Mouse (Mus musculus) liver, embryonic 11.5 days (tissue): Measurements from ENCODE around the gene Prps1l3. TPM values are rescaled to one million over a fixed set of nuclear protein-coding genes. Genes with fewer than 3 reads are reported as not detected.

ENCODE experiments used
- ATAC-seq: fragments of 200-750 bp; cut with Nextera tagmentation; replicated peaks from 2 replicates; pipeline ENCODE4 v1.8.0; 2017; ENCODE audit warnings: moderate number of reproducible peaks, mild to moderate bottlenecking, moderate TSS enrichment, moderate library complexity; ENCODE audit not compliant: low FRiP score
- DNase-seq: peaks from one replicate; pipeline ENCODE4 v3.0.0-alpha.2; 2017; ENCODE audit warnings: low spot score
- H3K27ac ChIP-seq: fragments of 300-500 bp; sonication (generic); 2 replicates; pipeline ENCODE4 v1.5.1; 2014; ENCODE audit warnings: mild to moderate bottlenecking, low read depth, low read length, control low read depth
- H3K27me3 ChIP-seq: fragments of 300-500 bp; sonication (generic); replicated peaks from 2 replicates; pipeline ENCODE4 v1.6.1; 2014; ENCODE audit warnings: low read length, mixed read lengths; ENCODE audit not compliant: control insufficient read depth, insufficient read depth
- H3K36me3 ChIP-seq: fragments of 300-500 bp; sonication (generic); 2 replicates; pipeline ENCODE4 v1.6.1; 2014; ENCODE audit warnings: mild to moderate bottlenecking, low read length, moderate library complexity, mixed read lengths; ENCODE audit not compliant: control insufficient read depth, insufficient read depth
- H3K4me1 ChIP-seq: fragments of 300-500 bp; sonication (generic); replicated peaks from 2 replicates; pipeline ENCODE4 v1.6.1; 2014; ENCODE audit warnings: low read length, mixed read lengths; ENCODE audit not compliant: control insufficient read depth, insufficient read depth
- H3K4me2 ChIP-seq: fragments of 300-500 bp; sonication (generic); 2 replicates; pipeline ENCODE4 v1.6.1; 2014; ENCODE audit warnings: mild to moderate bottlenecking, control low read depth, moderate library complexity
- H3K4me3 ChIP-seq: fragments of 300-500 bp; sonication (generic); 2 replicates; pipeline ENCODE4 v1.5.1; 2014; ENCODE audit warnings: low read depth, low read length, control low read depth
- H3K9ac ChIP-seq: fragments of 300-500 bp; sonication (generic); 2 replicates; pipeline ENCODE4 v1.6.1; 2014; ENCODE audit warnings: low read depth, low read length, control low read depth
- H3K9me3 ChIP-seq: fragments of 300-500 bp; sonication (generic); 2 replicates; pipeline ENCODE4 v1.6.1; 2016; ENCODE audit warnings: low read length, inconsistent platforms, mixed read lengths; ENCODE audit not compliant: control insufficient read depth
- WGBS: fragments of 180-500 bp; shearing (Covaris S2); extraction: QIAGEN DNeasy Blood & Tissue Kit; methylation state at CpG from one replicate; pipeline ENCODE4 v1.1.7; 2014; 5-methylcytosine and 5-hydroxymethylcytosine counted together
- polyA plus RNA-seq: library from polyadenylated mRNA; unstranded; fragments of >200 nt; fragmentation: Nextera tagmentation; extraction: Ambion mirVana; gene quantifications from 2 replicates; pipeline ENCODE4 v1.2.1, GENCODE M21; 2014

Prps1l3 gene
- polyA plus RNA-seq, 1 experiment from 2014 or later = 86.0 TPM

DNA sequence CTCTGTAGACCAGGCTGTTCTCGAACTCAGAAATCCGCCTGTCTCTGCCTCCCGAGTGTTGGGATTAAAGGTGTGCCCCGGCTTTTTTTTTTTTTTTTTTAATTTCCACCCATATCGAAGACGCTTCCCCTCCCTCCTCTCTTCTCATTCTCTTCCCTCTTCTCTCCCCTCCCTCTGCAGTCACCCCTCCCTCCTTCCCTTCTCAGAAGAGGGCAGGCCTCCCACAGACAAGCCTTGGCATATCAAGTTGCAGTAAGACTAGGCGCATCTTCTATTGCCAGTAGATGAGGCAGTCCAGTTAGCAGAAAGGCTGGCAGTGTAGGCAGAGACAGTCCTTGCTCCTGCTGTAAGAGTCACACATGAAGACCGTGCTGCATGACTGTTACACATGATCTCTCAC is 2.4 kb upstream of the Prps1l3 start:
- DNase-seq = no peak
- Histone ChIP-seq H3K4me2 (no peak overlapping the region), H3K9me3 (no peaks in the 10 kb centered on the region), H3K27me3 (no peaks in the 10 kb centered on the region), H3K4me1 (peaks cover 4% of the 10 kb centered on the region; the same call in 1 of the 2 replicates), H3K36me3 (no peaks in the 10 kb centered on the region), H3K27ac (no peak overlapping the region), H3K9ac (no peak overlapping the region), H3K4me3 (no peak overlapping the region)
- ATAC-seq = no peak
- 69% methylated on average over 3 of the region's 8 CpGs for WGBS

DNA sequence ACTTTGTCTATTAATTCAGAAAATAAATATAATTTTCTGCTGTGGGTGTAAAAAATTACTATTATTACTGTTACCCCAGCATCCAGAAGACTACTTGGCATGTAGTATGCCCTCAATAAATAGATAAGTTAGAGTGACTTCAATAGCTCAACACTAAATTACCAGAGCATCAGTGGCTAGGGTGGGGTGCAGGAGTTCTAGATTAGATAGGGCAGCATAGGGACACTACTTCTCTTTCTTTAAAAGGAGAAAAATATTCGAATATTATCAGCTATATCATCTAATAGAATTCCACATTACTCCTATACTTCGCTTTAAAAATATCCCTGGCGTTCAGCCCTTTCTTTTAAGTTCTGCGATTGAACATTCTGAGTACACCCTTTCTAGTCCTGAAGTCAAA is 509 bp upstream of the Prps1l3 start:
- WGBS = 21% methylated on average over 4 of the region's 4 CpGs
- Histone ChIP-seq H3K36me3 (no peaks in the 10 kb centered on the region), H3K27ac (peak overlapping the region; percentile 65; the same call in 1 of the 2 replicates), H3K4me1 (peaks cover 7% of the 10 kb centered on the region; the same call in 1 of the 2 replicates), H3K4me3 (peak overlapping the region; percentile 81), H3K4me2 (peak overlapping the region; percentile 67), H3K27me3 (no peaks in the 10 kb centered on the region), H3K9ac (peak overlapping the region; percentile 43), H3K9me3 (no peaks in the 10 kb centered on the region)
- ATAC-seq (no peak), DNase-seq (no peak)

DNA sequence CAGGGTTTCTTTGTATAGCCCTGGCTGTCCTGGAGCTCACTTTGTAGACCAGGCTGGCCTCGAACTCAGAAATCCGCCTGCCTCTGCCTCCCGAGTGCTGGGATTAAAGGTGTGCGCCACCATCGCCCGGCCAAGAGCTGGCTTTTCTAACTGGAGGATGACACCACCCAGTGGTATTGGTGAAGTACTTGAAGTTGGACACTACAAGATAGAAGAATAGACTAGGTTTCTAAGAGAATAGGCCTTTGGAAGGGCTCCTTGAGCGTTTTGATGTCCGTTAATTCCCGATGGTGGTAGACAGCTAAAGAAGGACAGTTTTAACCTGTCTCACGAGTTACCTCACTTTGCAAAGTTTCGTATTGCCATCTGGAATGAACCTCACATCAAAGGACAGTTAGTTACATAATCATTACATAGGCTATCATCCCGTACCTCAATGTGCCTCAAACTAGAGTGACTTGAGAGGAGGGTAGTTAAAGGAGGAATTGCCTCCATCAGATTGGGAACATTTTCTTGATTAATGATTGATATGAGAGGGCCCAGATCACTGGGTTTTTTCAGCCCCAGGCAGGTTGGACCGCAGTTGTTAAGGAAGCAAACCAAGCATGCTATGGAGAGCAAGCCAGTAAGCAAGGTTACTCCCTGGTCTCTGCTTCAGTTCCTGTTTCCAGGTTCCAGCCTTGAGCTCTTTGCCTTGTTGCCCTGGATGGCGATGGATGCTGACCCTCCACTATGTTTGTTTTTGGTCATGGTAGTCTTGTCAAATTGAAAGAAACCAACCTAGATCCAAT is 1.1 kb downstream of the Prps1l3 start:
- Histone ChIP-seq H3K4me3 (peak overlapping the region; percentile 81), H3K36me3 (peaks cover 4% of the 10 kb centered on the region; the same call in 1 of the 2 replicates), H3K9ac (peak overlapping the region; percentile 90), H3K27ac (peak overlapping the region; percentile 90; the same call in 1 of the 2 replicates), H3K4me1 (peaks cover 12% of the 10 kb centered on the region; the same call in 1 of the 2 replicates), H3K27me3 (no peaks in the 10 kb centered on the region), H3K4me2 (peak overlapping the region; percentile 64), H3K9me3 (no peaks in the 10 kb centered on the region)
- 41% methylated on average over 14 of the region's 14 CpGs for WGBS
- ATAC-seq (peak; percentile 55), DNase-seq (peak; percentile 60)

DNA sequence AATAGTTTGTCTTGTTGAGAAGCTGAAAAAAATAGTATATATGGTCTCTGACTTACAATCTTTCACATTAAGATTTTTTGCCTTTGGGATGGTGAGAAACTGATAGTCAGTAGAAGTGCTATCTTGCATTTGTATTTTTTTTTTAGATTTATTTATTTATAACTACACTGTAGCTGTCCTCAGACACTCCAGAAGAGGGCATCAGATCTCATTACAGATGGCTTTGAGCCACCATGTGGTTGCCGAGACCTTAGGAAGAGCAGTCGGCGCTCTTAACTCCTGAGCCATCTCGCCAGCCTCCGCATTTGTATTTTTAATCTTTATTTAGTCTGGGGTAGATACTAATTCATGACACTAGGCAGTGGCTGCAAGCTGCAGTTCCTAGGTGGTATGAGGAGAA is 3.2 kb downstream of the Prps1l3 start:
- Histone ChIP-seq H3K9me3 (no peaks in the 10 kb centered on the region), H3K27me3 (no peaks in the 10 kb centered on the region), H3K27ac (no peak overlapping the region), H3K9ac (no peak overlapping the region), H3K4me2 (peak overlapping the region; percentile 39), H3K36me3 (peaks cover 6% of the 10 kb centered on the region; the same call in 1 of the 2 replicates), H3K4me1 (peaks cover 12% of the 10 kb centered on the region; the same call in 1 of the 2 replicates), H3K4me3 (0 out of 2 replicates have a peak overlapping the region, but pooled peaks have one; percentile 10)
- no peak for ATAC-seq
- WGBS = 59% methylated on average over 5 of the region's 5 CpGs
- DNase-seq = no peak

DNA sequence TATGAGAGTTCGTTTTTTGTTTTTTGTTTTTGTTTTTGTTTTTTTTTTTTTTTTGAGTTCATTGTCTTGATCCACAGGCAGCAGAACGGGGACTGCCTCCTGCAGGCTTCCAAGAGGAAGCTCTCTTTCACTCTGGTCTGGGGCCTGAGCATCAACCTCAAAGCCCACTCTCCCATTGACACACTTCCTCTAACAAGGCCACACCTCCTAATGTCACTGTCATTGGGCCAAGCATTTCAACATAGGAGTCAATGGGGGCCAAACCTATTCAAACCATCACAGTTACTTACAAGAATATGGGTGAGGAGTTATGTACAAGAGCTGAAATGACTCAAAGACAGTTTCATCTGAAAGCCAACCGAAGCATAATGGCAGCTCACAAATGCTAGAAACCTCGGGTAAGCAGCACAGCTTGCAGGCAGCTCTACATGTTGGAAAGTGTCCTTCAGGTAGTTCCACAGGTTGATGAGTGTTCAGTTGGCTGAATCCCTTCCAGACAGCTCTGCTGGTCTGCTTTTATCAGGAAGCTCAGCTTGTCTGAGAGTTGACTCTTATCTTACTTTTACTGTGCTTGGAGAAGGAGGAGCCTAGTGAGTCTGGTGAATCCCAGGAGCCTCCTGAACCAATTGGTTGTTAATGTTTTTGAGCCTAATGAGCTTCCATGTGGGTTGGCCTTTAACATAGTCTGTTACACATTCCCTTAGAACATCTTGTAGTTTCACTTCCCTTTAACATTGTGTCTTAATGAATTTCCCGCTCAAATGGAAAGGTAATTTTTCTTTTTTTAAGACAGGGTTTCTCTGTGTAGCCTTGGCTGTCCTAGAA is 13.7 kb downstream of the Prps1l3 start:
- no peak overlapping the region for H3K27ac ChIP-seq
- H3K4me3 ChIP-seq = no peak overlapping the region
- H3K9ac ChIP-seq = no peak overlapping the region
- no peak overlapping the region for H3K4me2 ChIP-seq
- ATAC-seq (peak; percentile 64; the same call in 1 of the 2 replicates), DNase-seq (no peak)
- 69% methylated on average over 5 of the region's 5 CpGs for WGBS
- H3K4me1 ChIP-seq = peaks cover 4% of the 10 kb centered on the region
- H3K36me3 ChIP-seq = peaks cover 10% of the 10 kb centered on the region; the same call in 1 of the 2 replicates
- H3K9me3 ChIP-seq = no peaks in the 10 kb centered on the region
- no peaks in the 10 kb centered on the region for H3K27me3 ChIP-seq

DNA sequence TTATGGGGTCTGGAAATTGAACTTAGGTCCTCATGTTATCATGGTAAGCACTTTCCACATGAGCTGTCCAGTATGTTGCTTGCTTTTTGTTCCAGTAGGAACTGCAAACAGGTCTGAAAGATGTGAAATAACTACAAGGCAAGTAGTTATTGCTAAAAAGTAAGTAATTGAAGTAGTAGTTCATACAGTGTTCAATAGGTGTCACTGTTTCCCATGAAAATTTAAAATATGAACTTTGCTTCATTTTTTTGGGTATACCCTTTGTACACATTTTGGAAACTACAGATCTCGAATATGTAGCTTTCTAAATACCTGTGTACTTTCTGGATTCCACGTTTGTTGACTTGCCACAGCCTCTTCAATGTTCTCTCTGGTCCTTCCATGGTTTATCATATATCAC is 28.4 kb downstream of the Prps1l3 start:
- DNase-seq (no peak), ATAC-seq (no peak)
- Histone ChIP-seq H3K36me3 (no peaks in the 10 kb centered on the region), H3K9me3 (no peaks in the 10 kb centered on the region), H3K9ac (no peak overlapping the region), H3K27me3 (no peaks in the 10 kb centered on the region), H3K4me3 (no peak overlapping the region), H3K4me2 (no peak overlapping the region), H3K27ac (no peak overlapping the region), H3K4me1 (no peaks in the 10 kb centered on the region)
- WGBS = 44% methylated on average over 2 of the region's 2 CpGs

DNA sequence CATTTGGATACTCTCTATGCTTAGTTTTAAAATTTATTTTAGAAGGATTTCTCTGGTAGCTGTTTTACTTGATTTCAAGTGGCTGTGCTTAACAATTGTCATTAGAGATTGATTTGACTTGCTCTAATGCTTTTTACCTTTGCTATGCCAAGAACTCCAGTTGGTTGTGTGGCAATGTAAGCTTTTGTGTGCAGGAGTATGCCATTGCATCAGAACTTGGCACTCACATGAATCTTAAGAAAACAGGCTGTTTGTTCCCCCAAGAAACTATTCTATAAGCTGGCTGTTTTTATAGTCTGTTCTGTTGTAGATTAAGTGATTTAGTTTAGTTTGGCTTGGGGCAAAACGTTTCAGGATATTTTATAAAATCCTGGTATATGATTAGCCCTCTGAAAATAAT is 45.2 kb downstream of the Prps1l3 start:
- no peaks in the 10 kb centered on the region for H3K27me3 ChIP-seq
- H3K4me2 ChIP-seq = no peak overlapping the region
- 65% methylated on average over 1 of the region's 1 CpGs for WGBS
- H3K4me3 ChIP-seq = no peak overlapping the region
- H3K9ac ChIP-seq = no peak overlapping the region
- H3K4me1 ChIP-seq = no peaks in the 10 kb centered on the region
- ATAC-seq = no peak
- DNase-seq = no peak
- H3K36me3 ChIP-seq = no peaks in the 10 kb centered on the region
- no peaks in the 10 kb centered on the region for H3K9me3 ChIP-seq
- no peak overlapping the region for H3K27ac ChIP-seq

DNA sequence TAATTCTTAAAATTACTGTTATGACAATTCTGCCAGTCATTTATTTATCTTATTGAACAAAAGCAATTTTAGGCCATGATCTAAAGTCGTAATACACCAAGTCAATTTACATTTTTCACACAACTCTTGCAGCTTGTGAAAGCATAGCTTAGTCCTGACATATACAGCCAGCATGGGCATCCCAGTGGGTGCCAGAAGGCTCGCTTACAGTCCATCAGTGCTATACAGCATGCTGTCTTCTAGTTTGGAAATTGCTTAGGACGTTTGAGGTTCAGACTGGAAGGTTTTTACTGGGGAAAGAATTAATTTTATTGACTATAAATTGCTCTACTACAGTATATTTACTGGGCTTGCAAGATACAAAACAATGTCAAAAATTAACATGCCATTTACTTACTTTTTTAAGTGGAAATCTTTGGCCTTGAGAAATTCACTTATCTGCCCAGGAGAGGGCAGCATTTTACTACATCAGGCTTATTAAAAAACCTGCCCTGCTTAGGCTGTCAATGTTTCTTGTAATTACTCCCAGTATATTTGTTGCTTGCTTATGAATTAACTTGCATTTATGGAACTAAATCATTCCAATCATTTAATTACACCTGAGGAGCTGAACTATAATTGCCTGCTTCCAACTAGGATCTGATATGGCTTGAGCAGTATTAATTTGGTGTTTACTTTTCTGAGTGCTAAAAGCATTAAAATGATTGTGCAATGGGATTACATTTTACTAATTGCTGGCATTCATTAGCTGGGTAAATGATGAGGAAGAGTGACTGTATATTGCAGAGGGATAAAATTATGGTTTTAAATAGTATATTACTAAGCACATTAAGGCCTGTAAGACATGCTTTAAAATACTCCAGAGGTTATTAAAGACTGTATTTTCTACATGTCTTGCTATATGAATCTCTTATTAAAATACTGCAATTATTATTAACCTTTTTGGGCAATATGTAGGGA is 51.2 kb downstream of the Prps1l3 start:
- no peak overlapping the region for H3K9ac ChIP-seq
- no peaks in the 10 kb centered on the region for H3K36me3 ChIP-seq
- no peak overlapping the region for H3K4me3 ChIP-seq
- H3K9me3 ChIP-seq = no peaks in the 10 kb centered on the region
- no peaks in the 10 kb centered on the region for H3K27me3 ChIP-seq
- no peak for DNase-seq
- H3K27ac ChIP-seq = no peak overlapping the region
- no peaks in the 10 kb centered on the region for H3K4me1 ChIP-seq
- WGBS = 49% methylated on average over 3 of the region's 3 CpGs
- H3K4me2 ChIP-seq = no peak overlapping the region
- 0 out of 2 replicates have a peak, but pooled peaks have one; percentile 29 for ATAC-seq
